Mouse (Mus musculus): ENCODE measurements around the gene Orm1.

Orm1 gene

GRCm38 (mm10) chr4:63344295-63344694, at the start of gene Orm1:
TSS of gene Orm1 (plus strand) at chr4:63344560.
- no peak for DNase-seq (ENCODE audit: low spot score)

- DNase-seq (ENCODE audit: low spot score), result no peak
Observed at GRCm38 (mm10) chr4:63295641-63296040, 48.7 kb upstream of the Orm1 start.

- no peak for DNase-seq (ENCODE audit: low spot score)
Observed at GRCm38 (mm10) chr4:63296263-63296662, 48.1 kb upstream of the Orm1 start.

- no peak for DNase-seq (ENCODE audit: low spot score)
Observed at GRCm38 (mm10) chr4:63296876-63297275, 47.5 kb upstream of the Orm1 start.

GRCm38 (mm10) chr4:63298191-63298590, 46.2 kb upstream of the Orm1 start:
- DNase-seq (ENCODE audit: low spot score), result no peak

- no peak for DNase-seq (ENCODE audit: low spot score)
Observed at GRCm38 (mm10) chr4:63302641-63303040, 41.7 kb upstream of the Orm1 start.

- DNase-seq (ENCODE audit: low spot score), result peak; percentile 89
Observed at GRCm38 (mm10) chr4:63307175-63308062, 36.9 kb upstream of the Orm1 start.

- no peak for DNase-seq (ENCODE audit: low spot score)
Observed at GRCm38 (mm10) chr4:63308316-63308715, 36.0 kb upstream of the Orm1 start.

- DNase-seq (ENCODE audit: low spot score), result no peak
Observed at GRCm38 (mm10) chr4:63310247-63310855, 34.0 kb upstream of the Orm1 start.

- no peak for DNase-seq (ENCODE audit: low spot score)
Observed at GRCm38 (mm10) chr4:63311426-63311825, 32.9 kb upstream of the Orm1 start.

- no peak for DNase-seq (ENCODE audit: low spot score)
Observed at GRCm38 (mm10) chr4:63314063-63314462, 30.3 kb upstream of the Orm1 start.

- DNase-seq (ENCODE audit: low spot score), result peak; percentile 71
Observed at GRCm38 (mm10) chr4:63316076-63316746, 28.1 kb upstream of the Orm1 start.

- peak; percentile 70 for DNase-seq (ENCODE audit: low spot score)
Observed at GRCm38 (mm10) chr4:63319566-63319965, 24.8 kb upstream of the Orm1 start.

GRCm38 (mm10) chr4:63323275-63323815, 21.0 kb upstream of the Orm1 start:
- no peak for DNase-seq (ENCODE audit: low spot score)

- no peak for DNase-seq (ENCODE audit: low spot score)
Observed at GRCm38 (mm10) chr4:63333403-63333802, 11.0 kb upstream of the Orm1 start.

GRCm38 (mm10) chr4:63338414-63339076, 5.8 kb upstream of the Orm1 start:
- no peak for DNase-seq (ENCODE audit: low spot score)

- DNase-seq (ENCODE audit: low spot score), result no peak
Observed at GRCm38 (mm10) chr4:63342491-63342890, 1.9 kb upstream of the Orm1 start.

GRCm38 (mm10) chr4:63343608-63344007, 752 bp upstream of the Orm1 start:
- no peak for DNase-seq (ENCODE audit: low spot score)

- no peak for DNase-seq (ENCODE audit: low spot score)
Observed at GRCm38 (mm10) chr4:63345261-63345660, 901 bp downstream of the Orm1 start.

GRCm38 (mm10) chr4:63346659-63347058, 2.3 kb downstream of the Orm1 start:
- no peak for DNase-seq (ENCODE audit: low spot score)

GRCm38 (mm10) chr4:63348524-63348923, 4.2 kb downstream of the Orm1 start:
- DNase-seq (ENCODE audit: low spot score), result no peak
